24 mouse cellular contexts compared by ENCODE assay signal in the genomic region with DNA sequence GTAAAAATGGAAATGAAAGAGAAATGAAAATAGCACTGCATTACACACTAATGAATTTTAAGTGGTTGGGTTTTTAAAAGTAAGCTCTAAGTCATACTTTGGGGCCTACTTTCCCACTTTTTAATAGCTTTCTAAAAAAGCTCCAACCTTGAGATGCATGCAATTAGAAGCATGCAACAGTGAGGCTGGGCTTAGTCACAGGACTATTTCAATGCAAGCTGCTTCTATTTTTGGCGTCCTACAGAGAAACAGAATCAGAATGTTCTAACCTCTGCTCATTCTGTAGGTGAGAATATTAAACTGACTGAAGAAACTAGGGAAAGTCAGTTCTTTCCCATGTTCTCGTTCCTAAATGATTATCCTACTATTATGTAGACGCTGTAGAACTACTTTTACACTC.
"Had no signal": no experiment of that assay in that cellular context is flagged by ENCODE, and none has a peak within 500 bp of the region (broad histone marks: within the 10 kb centered on the region; RNA-seq: fewer than 3 reads in every experiment).

No protein-coding gene starts in this region.

- H3K9me3 ChIP-seq: heart, embryonic 10.5 days; heart, embryonic 12.5 days; hindbrain, embryonic 13.5 days; hindbrain, embryonic 15.5 days; limb, embryonic 10.5 days; limb, embryonic 12.5 days; liver, embryonic 13.5 days had no signal

- H3K4me1 ChIP-seq: heart, embryonic 10.5 days; hindbrain, embryonic 13.5 days; hindbrain, embryonic 15.5 days; limb, embryonic 10.5 days; limb, embryonic 12.5 days; liver, embryonic 13.5 days had no signal

- H3K27ac ChIP-seq: heart, adult 2 months; heart, embryonic 10.5 days; hindbrain, embryonic 13.5 days; hindbrain, embryonic 15.5 days; hindbrain, postnatal 0 days; layer of hippocampus, adult 2 months; limb, embryonic 10.5 days; limb, embryonic 12.5 days; liver, embryonic 13.5 days had no signal

- H3K4me2 ChIP-seq: heart, embryonic 12.5 days; hindbrain, embryonic 13.5 days; hindbrain, embryonic 15.5 days; limb, embryonic 12.5 days; liver, embryonic 11.5 days; liver, embryonic 13.5 days had no signal

- DNase-seq: forebrain, postnatal 0 days; gastrocnemius, postnatal 14 days; gastrocnemius, postnatal 36 days; heart, adult 11 months; heart, adult 2 months; heart, postnatal 14 days; heart, postnatal 36 days; kidney, adult 11 months; kidney, adult 8-10 months; kidney, postnatal 10 days; kidney, postnatal 25 days; kidney, postnatal 4 days; liver; liver, embryonic 13.5 days had no signal

- H3K36me3 ChIP-seq: heart, embryonic 10.5 days; heart, embryonic 12.5 days; hindbrain, embryonic 13.5 days; hindbrain, embryonic 15.5 days; limb, embryonic 10.5 days; limb, embryonic 12.5 days; liver, embryonic 13.5 days had no signal

- H3K4me3 ChIP-seq: heart, adult 2 months; heart, embryonic 10.5 days; heart, embryonic 12.5 days; hindbrain, embryonic 13.5 days; hindbrain, embryonic 15.5 days; layer of hippocampus, adult 2 months; limb, embryonic 10.5 days; limb, embryonic 12.5 days; liver, embryonic 13.5 days had no signal

- H3K9ac ChIP-seq: forebrain, postnatal 0 days; heart, embryonic 12.5 days; hindbrain, embryonic 13.5 days; hindbrain, embryonic 15.5 days; limb, embryonic 12.5 days; liver, embryonic 13.5 days had no signal

- H3K27me3 ChIP-seq: heart, embryonic 12.5 days; hindbrain, embryonic 13.5 days; hindbrain, embryonic 15.5 days; limb, embryonic 12.5 days; liver, embryonic 13.5 days had no signal

- ATAC-seq: forebrain, postnatal 0 days; hindbrain, postnatal 0 days; intestine, embryonic 16.5 days had no signal
